Mouse (Mus musculus) limb, embryonic 12.5 days (tissue): ENCODE measurements at regions not wholly inside any gene's neighbourhood (a gene's known extent, or its start where the extent isn't known, plus 50 kb on each side); places are given as distances from the start of the nearest gene placed in this dataset. TPM values are rescaled to one million over a fixed set of nuclear protein-coding genes. Genes with fewer than 3 reads are reported as not detected.

Source experiments
- ATAC-seq: fragments of 200-750 bp; cut with Nextera tagmentation; 2 replicates; pipeline ENCODE4 v1.8.0; 2017; ENCODE audit warnings: low read depth, moderate TSS enrichment; ENCODE audit not compliant: insufficient number of reproducible peaks, insufficient read depth, low FRiP score, low TSS enrichment
- H3K27ac ChIP-seq: fragments of 300-500 bp; sonication (generic); 2 replicates; pipeline ENCODE4 v1.5.1; 2016; ENCODE audit warnings: mild to moderate bottlenecking, moderate library complexity
- H3K27me3 ChIP-seq: fragments of 300-500 bp; sonication (generic); 2 replicates; pipeline ENCODE4 v1.6.1; 2016; ENCODE audit warnings: mild to moderate bottlenecking, moderate library complexity
- H3K36me3 ChIP-seq: fragments of 300-500 bp; sonication (generic); 2 replicates; pipeline ENCODE4 v1.6.1; 2016; ENCODE audit warnings: mild to moderate bottlenecking, moderate library complexity
- H3K4me1 ChIP-seq: fragments of 300-500 bp; sonication (generic); replicated peaks from 2 replicates; pipeline ENCODE4 v1.6.1; 2016
- H3K4me2 ChIP-seq: fragments of 300-500 bp; sonication (generic); 2 replicates; pipeline ENCODE4 v1.6.1; 2016; ENCODE audit warnings: mild to moderate bottlenecking, moderate library complexity
- H3K4me3 ChIP-seq: fragments of 300-500 bp; sonication (generic); replicated peaks from 2 replicates; pipeline ENCODE4 v1.5.1; 2016; ENCODE audit warnings: mild to moderate bottlenecking
- H3K9ac ChIP-seq: fragments of 300-500 bp; sonication (generic); replicated peaks from 2 replicates; pipeline ENCODE4 v1.6.1; 2016; ENCODE audit warnings: mild to moderate bottlenecking, moderate library complexity
- H3K9me3 ChIP-seq: fragments of 300-500 bp; sonication (generic); 2 replicates; pipeline ENCODE4 v1.6.1; 2016; ENCODE audit warnings: mild to moderate bottlenecking, moderate library complexity
- WGBS: fragments of 180-500 bp; shearing (Covaris S2); methylation state at CpG from one replicate; pipeline ENCODE4 v1.1.7; 2016; 5-methylcytosine and 5-hydroxymethylcytosine counted together
- microRNA-seq: library from miRNA; unstranded; fragments of <30 nt; microRNA quantifications from one replicate; pipeline ENCODE4, GENCODE M21; 2017

DNA sequence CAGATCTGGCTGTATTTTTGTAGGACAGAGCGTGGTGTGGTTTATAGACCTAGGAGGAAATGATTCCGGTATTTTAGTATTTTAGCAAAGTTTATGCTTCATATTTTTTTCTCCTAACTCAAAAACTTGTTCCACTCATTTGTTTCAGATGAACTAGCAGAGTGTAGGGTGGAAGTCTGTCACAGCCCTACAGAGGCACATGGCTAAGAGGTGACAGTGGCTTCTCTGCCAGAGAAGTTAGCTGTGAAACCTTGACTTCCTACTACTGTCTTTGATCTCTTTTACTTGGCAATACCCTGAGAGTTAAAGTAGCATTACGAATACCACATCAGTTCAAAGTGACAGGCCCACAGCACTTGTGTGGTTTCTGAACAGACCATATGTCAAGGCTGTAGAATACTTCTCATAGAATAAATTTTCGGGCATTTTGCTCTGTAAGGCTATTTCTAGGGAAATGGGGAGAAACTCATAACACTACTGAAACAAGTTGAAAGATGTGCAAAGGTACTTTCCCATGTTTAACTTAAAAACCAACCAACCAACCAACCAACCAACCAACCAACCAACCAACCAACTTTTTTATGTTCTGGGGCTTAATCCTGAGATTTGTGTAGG is 104.3 kb upstream of the Syt1 start:
- H3K27me3 ChIP-seq: no peaks in the 10 kb centered on the region
- H3K27ac ChIP-seq: no peak overlapping the region
- H3K9me3 ChIP-seq: no peaks in the 10 kb centered on the region
- ATAC-seq: no peak
- H3K9ac ChIP-seq: no peak overlapping the region
- H3K4me1 ChIP-seq: no peaks in the 10 kb centered on the region
- WGBS: 73% methylated on average over 4 of the region's 4 CpGs
- no peak overlapping the region for H3K4me2 ChIP-seq
- H3K36me3 ChIP-seq: no peaks in the 10 kb centered on the region
- no peak overlapping the region for H3K4me3 ChIP-seq

DNA sequence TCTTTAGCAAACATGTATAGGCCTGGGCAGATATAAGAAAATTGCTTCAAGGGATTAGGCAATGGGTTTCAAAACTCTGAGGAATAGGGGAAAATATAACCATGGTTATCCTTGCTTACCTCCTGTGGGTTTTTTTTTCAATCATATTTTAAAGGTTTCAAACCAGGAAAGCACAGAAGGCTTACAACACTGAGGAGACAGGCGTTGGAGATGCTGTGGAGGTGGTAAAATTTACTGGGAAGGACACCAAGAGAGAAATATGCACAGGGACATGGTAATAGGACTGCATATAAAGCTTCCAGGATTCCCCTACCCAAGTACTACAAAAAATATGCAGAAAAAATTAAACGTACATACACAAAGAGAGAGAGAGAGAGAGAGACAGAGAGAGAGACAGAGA is 95.0 kb upstream of the Syt1 start:
- 74% methylated on average over 2 of the region's 2 CpGs for WGBS
- Histone ChIP-seq H3K9ac (no peak overlapping the region), H3K27ac (no peak overlapping the region), H3K9me3 (no peaks in the 10 kb centered on the region), H3K27me3 (no peaks in the 10 kb centered on the region), H3K36me3 (no peaks in the 10 kb centered on the region), H3K4me2 (no peak overlapping the region), H3K4me3 (no peak overlapping the region), H3K4me1 (no peaks in the 10 kb centered on the region)
- ATAC-seq: no peak

DNA sequence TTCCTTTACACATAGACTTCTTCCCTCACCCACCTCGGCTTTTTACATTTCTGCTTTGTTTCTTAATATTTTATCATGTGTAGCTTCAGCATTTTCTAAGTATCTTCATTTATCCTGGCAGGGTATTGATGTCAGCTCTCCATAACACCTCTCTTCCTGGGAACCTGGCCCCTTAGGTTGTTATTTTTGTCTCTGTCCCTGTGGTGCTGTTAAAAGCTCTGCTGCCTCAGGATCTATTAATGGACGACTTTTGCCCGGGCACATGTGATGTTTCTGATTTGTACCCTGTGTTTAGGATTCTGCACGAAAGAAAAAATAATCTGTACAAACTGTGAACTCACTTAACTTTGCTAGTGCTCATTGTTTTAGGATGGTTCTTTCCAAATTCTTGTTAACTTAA is 81.4 kb upstream of the Syt1 start:
- Histone ChIP-seq H3K4me3 (no peak overlapping the region), H3K9me3 (no peaks in the 10 kb centered on the region), H3K27me3 (no peaks in the 10 kb centered on the region), H3K27ac (no peak overlapping the region), H3K36me3 (no peaks in the 10 kb centered on the region), H3K4me1 (no peaks in the 10 kb centered on the region), H3K9ac (no peak overlapping the region), H3K4me2 (no peak overlapping the region)
- no peak for ATAC-seq
- 69% methylated on average over 4 of the region's 4 CpGs for WGBS

- H3K4me3 ChIP-seq: no peak overlapping the region
- no peaks in the 10 kb centered on the region for H3K9me3 ChIP-seq
- H3K36me3 ChIP-seq: no peaks in the 10 kb centered on the region
- no peak overlapping the region for H3K4me2 ChIP-seq
- no peaks in the 10 kb centered on the region for H3K4me1 ChIP-seq
- no peak for ATAC-seq
- WGBS: 25% methylated on average over 7 of the region's 7 CpGs
- no peak overlapping the region for H3K27ac ChIP-seq
- H3K27me3 ChIP-seq: no peaks in the 10 kb centered on the region
- H3K9ac ChIP-seq: no peak overlapping the region
Measured at GRCm38 (mm10) chr10:109079773-109080172, 69.0 kb upstream of the Syt1 start.

DNA sequence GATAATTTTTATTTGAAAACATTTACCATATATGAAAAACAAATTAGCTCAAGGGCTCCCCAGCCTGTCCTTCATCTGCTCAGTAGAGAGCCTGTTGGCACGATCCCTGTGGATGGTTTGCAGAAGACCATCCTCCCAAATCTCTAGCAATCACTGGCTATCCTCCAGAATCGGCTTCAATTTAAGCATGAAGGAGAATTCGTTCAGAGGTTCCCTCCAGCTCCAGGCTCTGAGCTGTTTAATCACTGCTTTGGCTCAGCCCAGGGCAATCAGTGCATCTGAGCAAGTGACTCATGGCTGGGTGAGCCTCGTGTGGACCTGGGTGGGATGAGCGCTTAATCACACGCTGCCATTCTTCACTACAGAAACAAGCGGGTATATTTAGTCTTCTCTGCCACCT is 63.4 kb upstream of the Syt1 start:
- Histone ChIP-seq H3K27ac (no peak overlapping the region), H3K4me2 (no peak overlapping the region), H3K9me3 (no peaks in the 10 kb centered on the region), H3K36me3 (no peaks in the 10 kb centered on the region), H3K9ac (no peak overlapping the region), H3K4me3 (no peak overlapping the region), H3K4me1 (no peaks in the 10 kb centered on the region), H3K27me3 (no peaks in the 10 kb centered on the region)
- WGBS: 86% methylated on average over 7 of the region's 7 CpGs
- ATAC-seq: no peak

Small RNA genes lying in the stretch of these regions (microRNA-seq; reads per million reads assigned to microRNA genes)
- gene Gm44495: not detected
